Mouse (Mus musculus): Measurements from ENCODE around the gene Tmem138.
A peak's percentile ranks its signal among the peaks of the same experiment; 100 is the strongest.

GRCm38 (mm10) chr19:10555624-10556510, 21.3 kb downstream of the Tmem138 start, which contains the start of gene Tmem216:
- no peak for TF ChIP-seq CTCF (IDR thresholded peaks at IDR 0.05; ENCODE audit: low read depth, low read length)
- peak; percentile 52; the same call in 1 of the 2 replicates for TF ChIP-seq POLR2A (IDR thresholded peaks at IDR 0.05; ENCODE audit: extremely low read depth, insufficient read depth, low read length)
